Mouse (Mus musculus) lung, embryonic 16.5 days (tissue): ENCODE data around the gene Auts2. TPM values are rescaled to one million over a fixed set of nuclear protein-coding genes. Genes with fewer than 3 reads are reported as not detected.

Source experiments
- ATAC-seq: fragments of 200-750 bp; cut with Nextera tagmentation; 2 replicates; pipeline ENCODE4 v1.8.0; 2017; ENCODE audit warnings: low read depth, mild to moderate bottlenecking, moderate library complexity
- H3K27ac ChIP-seq: fragments of 300-500 bp; sonication (generic); 2 replicates; pipeline ENCODE4 v1.5.1; 2014; ENCODE audit warnings: mild to moderate bottlenecking, control low read depth, low read length
- H3K27me3 ChIP-seq: fragments of 300-500 bp; sonication (generic); 2 replicates; pipeline ENCODE4 v1.6.1; 2014; ENCODE audit warnings: low read depth, low read length, mixed read lengths; ENCODE audit not compliant: control insufficient read depth, insufficient read depth
- H3K36me3 ChIP-seq: fragments of 300-500 bp; sonication (generic); 2 replicates; pipeline ENCODE4 v1.6.1; 2014; ENCODE audit warnings: low read length; ENCODE audit not compliant: control insufficient read depth, insufficient read depth
- H3K4me1 ChIP-seq: fragments of 300-500 bp; sonication (generic); replicated peaks from 2 replicates; pipeline ENCODE4 v1.6.1; 2014; ENCODE audit warnings: low read length, mixed read lengths; ENCODE audit not compliant: control insufficient read depth, insufficient read depth
- H3K4me2 ChIP-seq: fragments of 300-500 bp; sonication (generic); 2 replicates; pipeline ENCODE4 v1.6.1; 2014; ENCODE audit warnings: low read depth, low read length, control low read depth
- H3K4me3 ChIP-seq: fragments of 300-500 bp; sonication (generic); 2 replicates; pipeline ENCODE4 v1.5.1; 2014; ENCODE audit warnings: mild to moderate bottlenecking, low read length, control low read depth
- H3K9ac ChIP-seq: fragments of 300-500 bp; sonication (generic); 2 replicates; pipeline ENCODE4 v1.6.1; 2014; ENCODE audit warnings: low read length, control low read depth
- H3K9me3 ChIP-seq: fragments of 300-500 bp; sonication (generic); 2 replicates; pipeline ENCODE4 v1.6.1; 2016; ENCODE audit warnings: low read length; ENCODE audit not compliant: control insufficient read depth
- WGBS: fragments of 180-500 bp; shearing (Covaris S2); extraction: QIAGEN DNeasy Blood & Tissue Kit; methylation state at CpG from one replicate; pipeline ENCODE4 v1.1.7; 2014; 5-methylcytosine and 5-hydroxymethylcytosine counted together
- polyA plus RNA-seq: library from polyadenylated mRNA; unstranded; fragments of >200 nt; fragmentation: Nextera tagmentation; extraction: Ambion mirVana; gene quantifications from 2 replicates; pipeline ENCODE4 v1.2.1, GENCODE M21; 2015

Gene Auts2
- polyA plus RNA-seq, 1 experiment from 2014 or later, result 12.3 TPM

DNA sequence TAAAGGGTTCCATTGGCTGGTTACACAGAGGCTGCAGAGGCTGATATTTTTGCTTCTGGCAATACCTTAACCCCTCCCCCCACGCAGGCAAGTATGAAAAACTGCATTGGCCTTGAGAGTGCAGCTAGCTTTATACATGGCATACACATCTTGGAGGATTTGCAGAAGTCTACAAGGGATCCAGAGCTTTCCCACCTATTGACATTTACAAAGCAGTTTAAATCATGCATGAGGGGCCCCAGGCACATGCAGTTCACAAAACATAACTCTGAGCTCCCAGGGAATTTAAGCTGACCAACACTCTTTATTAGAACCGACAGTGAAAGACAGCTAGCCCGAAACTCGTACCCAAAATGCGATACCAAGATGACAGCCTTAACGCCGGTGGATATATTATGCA is 888.9 kb downstream of the Auts2 start:
- Histone ChIP-seq H3K27me3 (no peaks in the 10 kb centered on the region), H3K4me3 (no peak overlapping the region), H3K27ac (no peak overlapping the region), H3K9me3 (no peaks in the 10 kb centered on the region), H3K36me3 (no peaks in the 10 kb centered on the region), H3K4me2 (no peak overlapping the region), H3K9ac (no peak overlapping the region), H3K4me1 (no peaks in the 10 kb centered on the region)
- ATAC-seq, result no peak
- 82% methylated on average over 7 of the region's 7 CpGs for WGBS

DNA sequence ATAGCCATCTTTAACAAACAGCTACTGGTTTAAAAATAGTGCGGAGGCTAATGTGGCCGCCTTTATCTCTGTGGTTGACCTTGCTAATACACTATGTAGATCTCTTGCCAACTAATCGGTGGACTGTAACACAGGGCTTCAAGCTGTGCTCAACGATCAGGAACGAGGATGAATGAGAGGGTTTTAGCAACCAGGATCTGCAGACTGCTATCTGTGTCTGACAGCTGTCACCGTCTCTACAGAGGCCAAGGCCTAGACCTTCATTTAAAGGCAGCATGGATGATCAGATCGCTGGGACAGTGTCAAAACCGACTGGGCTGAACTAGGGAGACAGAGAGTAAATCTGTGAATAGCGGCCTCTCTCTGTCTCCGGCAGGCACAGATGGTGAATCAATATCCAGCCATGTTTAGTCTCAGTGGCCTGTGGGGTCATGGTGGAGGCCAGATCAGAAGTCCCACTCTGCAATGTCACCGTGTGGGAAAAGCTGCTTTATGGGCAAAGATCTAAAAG is 892.7 kb downstream of the Auts2 start:
- ATAC-seq, result no peak
- no peaks in the 10 kb centered on the region for H3K27me3 ChIP-seq
- no peak overlapping the region for H3K9ac ChIP-seq
- 46% methylated on average over 11 of the region's 11 CpGs for WGBS
- H3K4me3 ChIP-seq, result no peak overlapping the region
- no peaks in the 10 kb centered on the region for H3K9me3 ChIP-seq
- no peaks in the 10 kb centered on the region for H3K36me3 ChIP-seq
- no peak overlapping the region for H3K4me2 ChIP-seq
- peaks cover 4% of the 10 kb centered on the region; the same call in 1 of the 2 replicates for H3K4me1 ChIP-seq
- no peak overlapping the region for H3K27ac ChIP-seq

DNA sequence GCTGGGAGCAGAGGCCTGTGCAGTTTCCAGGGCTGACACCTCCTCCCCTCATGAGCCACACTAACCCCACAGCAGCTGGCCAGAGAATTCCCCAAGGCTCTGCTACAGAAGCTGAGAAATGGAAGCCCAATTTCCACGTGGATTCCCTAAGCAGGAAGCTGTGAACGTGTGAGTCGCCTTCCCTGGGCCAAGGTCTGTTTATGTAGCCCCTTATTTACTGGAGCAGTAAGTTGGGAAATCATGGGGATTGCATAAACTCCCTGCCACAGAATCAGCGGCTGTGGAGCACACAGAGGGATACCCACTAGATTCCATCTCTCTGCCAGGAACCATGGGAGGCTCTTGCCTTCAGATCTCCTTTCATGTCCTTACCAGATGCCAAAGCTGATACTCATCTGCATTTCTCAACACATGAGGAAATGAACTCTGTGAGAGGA is 895.4 kb downstream of the Auts2 start:
- Histone ChIP-seq H3K27me3 (no peaks in the 10 kb centered on the region), H3K9me3 (no peaks in the 10 kb centered on the region), H3K9ac (no peak overlapping the region), H3K4me3 (no peak overlapping the region), H3K4me1 (peaks cover 4% of the 10 kb centered on the region; the same call in 1 of the 2 replicates), H3K36me3 (no peaks in the 10 kb centered on the region), H3K4me2 (no peak overlapping the region), H3K27ac (no peak overlapping the region)
- peak; percentile 85 for ATAC-seq
- 14% methylated on average over 4 of the region's 4 CpGs for WGBS

DNA sequence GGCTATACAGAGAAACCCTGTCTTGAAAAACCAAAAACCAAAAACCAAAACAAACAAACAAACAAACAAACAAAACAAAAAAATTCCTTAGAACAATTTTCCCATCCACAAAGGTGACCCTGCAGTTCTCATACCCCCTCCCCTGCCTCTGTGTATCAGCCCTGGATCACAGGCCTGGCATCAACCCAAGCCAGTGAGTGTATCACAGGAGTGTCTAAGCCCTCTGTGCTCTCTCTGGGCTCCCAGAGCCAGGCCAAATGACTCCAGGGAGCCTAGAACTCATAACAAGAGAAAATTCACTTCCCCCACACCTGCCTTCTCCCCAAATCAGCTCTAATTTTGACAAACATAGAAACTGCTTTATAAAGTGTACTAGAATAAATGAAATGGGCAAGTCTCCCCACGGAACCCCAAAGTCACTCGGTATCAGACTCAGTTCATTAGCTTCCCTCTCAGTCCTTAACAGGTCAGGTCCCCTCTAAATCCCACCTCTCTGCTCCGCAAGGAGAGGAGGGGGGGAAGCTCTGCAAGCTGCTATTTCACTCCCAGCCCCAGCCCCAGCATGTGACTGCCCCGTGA is 896.0 kb downstream of the Auts2 start:
- Histone ChIP-seq H3K27ac (no peak overlapping the region), H3K27me3 (no peaks in the 10 kb centered on the region), H3K4me3 (no peak overlapping the region), H3K36me3 (no peaks in the 10 kb centered on the region), H3K4me2 (no peak overlapping the region), H3K9ac (no peak overlapping the region), H3K4me1 (peaks cover 4% of the 10 kb centered on the region; the same call in 1 of the 2 replicates), H3K9me3 (no peaks in the 10 kb centered on the region)
- WGBS, result 49% methylated on average over 4 of the region's 4 CpGs
- no peak for ATAC-seq

DNA sequence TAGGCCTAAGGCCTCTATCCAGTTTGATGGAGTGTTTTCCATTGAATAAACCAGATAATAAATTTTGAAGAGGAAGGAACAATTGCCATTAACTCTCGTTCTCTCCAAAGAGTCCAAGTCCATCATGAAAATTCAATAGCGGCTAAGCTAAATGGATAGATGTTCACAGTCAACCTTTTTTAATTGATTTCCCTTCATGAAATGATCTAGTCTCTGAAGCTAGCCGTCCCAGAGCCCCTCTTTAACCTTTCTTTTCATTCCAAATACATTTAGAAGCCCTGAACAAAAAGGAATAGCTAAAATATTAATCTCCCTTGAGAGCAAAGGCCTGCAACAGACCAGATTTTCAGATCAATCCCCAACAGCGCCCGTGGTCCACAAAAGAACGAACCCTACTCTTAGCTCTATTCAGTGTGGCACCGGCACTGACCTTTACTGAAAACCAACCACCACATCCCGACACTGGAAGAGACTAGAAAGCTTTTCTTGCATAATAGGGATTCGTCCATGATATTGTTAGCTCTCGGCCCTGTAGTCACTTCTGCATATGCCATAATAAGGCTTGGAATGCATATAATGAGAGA is 896.9 kb downstream of the Auts2 start:
- Histone ChIP-seq H3K4me3 (no peak overlapping the region), H3K4me1 (peaks cover 4% of the 10 kb centered on the region; the same call in 1 of the 2 replicates), H3K27ac (no peak overlapping the region), H3K9ac (no peak overlapping the region), H3K4me2 (no peak overlapping the region), H3K9me3 (no peaks in the 10 kb centered on the region), H3K27me3 (no peaks in the 10 kb centered on the region), H3K36me3 (no peaks in the 10 kb centered on the region)
- WGBS, result 91% methylated on average over 10 of the region's 10 CpGs
- no peak for ATAC-seq

DNA sequence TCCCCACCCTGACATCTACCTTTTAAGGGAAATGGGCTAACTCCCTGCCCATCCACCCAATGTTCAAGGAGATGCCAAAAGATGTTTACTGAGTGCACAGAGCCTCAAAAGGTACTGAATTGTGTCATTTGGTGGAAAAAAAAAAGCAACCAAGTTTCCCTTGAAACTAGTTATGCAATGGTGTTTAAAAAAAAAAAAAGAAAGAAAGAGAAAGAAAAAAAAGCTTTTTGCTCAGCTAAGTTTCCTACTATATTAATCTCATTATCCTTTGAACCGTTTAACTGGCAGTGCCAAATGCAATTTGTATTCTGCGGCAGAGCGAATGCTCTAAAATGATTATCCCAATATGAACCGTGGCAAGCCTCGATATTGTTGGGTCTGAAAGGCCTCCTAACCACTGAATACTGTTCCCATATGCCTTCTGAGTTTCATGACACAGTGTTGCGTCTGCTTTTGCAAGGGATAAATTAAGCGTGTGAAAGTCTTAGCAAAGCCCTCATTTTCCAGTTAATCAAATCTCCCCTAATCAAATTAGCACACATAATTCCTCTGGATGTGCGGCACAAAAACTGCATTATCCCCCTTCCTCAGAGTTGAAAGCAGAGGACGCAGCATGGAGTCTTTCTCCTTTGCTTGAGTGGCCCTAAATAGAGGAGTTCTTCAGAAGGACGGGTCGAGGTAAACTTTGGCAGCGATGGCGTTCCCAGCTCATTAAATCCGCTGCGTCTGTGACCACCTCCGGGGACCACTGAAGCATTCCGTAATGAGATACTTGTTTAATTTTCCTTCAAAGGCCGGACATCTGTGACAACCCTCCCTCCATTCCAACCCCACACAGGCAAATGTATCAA is 897.6 kb downstream of the Auts2 start:
- peaks cover 4% of the 10 kb centered on the region; the same call in 1 of the 2 replicates for H3K4me1 ChIP-seq
- H3K4me2 ChIP-seq, result no peak overlapping the region
- H3K36me3 ChIP-seq, result no peaks in the 10 kb centered on the region
- H3K27me3 ChIP-seq, result no peaks in the 10 kb centered on the region
- no peaks in the 10 kb centered on the region for H3K9me3 ChIP-seq
- H3K9ac ChIP-seq, result no peak overlapping the region
- WGBS, result 73% methylated on average over 18 of the region's 18 CpGs
- H3K4me3 ChIP-seq, result no peak overlapping the region
- no peak for ATAC-seq
- H3K27ac ChIP-seq, result no peak overlapping the region

DNA sequence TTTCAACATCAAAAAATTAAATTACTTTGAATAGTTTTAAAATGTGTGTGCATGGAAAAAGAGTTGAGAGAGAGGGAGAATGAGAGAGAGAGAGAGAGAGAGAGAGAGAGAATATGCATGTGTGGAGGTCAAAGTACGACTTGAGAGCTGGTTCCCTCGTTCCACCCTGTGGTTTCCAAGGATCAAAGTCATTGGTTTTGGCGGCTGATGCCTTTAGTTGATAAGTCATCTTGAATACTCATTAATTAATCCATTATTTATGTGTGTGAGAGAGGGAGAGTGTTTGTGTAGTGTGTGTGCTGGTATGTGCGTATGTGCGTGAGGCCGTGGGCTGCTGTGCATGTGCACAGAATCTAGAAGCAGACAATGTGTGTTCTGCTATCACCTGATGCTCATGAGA is 898.8 kb downstream of the Auts2 start:
- Histone ChIP-seq H3K4me3 (no peak overlapping the region), H3K27ac (no peak overlapping the region), H3K9ac (no peak overlapping the region), H3K36me3 (no peaks in the 10 kb centered on the region), H3K27me3 (no peaks in the 10 kb centered on the region), H3K9me3 (no peaks in the 10 kb centered on the region), H3K4me1 (peaks cover 4% of the 10 kb centered on the region; the same call in 1 of the 2 replicates), H3K4me2 (no peak overlapping the region)
- WGBS, result 90% methylated on average over 6 of the region's 6 CpGs
- no peak for ATAC-seq

DNA sequence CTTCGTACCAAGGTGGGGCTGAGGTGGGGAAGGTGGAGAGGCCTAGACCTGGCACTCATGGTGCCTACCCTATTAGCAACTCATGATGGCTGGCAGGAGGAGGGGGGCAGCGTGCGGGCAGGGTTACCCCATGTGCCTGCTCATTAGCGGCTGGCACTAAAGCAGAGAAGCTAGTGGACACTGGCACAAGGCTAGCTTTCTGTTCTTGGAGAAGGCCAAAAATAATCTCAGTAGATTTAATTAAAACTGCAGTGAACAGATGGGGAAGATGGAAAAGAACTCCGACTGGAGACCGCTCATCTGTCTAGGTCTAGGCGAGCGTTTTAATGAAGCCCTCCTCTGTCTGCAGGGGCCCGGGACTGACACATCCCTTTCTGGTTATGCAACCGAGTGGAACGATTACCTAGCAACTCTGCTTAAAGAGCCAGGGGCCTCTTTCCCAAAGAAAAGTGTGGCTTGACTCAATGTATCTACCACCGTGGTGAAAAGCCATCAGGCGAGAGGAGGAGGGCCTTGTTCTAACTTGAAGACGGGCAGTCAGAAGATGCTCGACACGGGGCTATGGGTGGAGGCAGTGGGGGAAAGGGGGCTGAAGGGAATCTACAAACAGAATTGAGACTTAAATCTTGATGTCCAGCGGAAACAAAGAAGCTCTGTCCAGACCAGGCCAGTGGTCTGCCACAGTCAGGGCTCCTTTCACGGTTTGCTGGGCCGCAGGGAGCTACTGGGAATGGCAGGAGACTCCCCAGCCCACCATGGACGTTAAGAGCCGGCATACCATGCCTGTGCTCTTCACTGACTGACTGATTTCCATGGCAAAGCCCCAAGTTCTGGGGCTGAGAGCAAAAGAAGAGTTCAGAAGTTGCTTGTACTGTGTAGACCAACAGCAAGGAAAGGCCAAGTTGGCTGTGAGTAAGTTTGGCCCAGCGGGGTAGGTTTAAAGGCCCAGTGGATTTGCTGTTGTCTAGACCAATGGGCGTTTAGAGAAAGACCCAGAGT is 899.7 kb downstream of the Auts2 start:
- Histone ChIP-seq H3K4me1 (peaks cover 4% of the 10 kb centered on the region; the same call in 1 of the 2 replicates), H3K36me3 (no peaks in the 10 kb centered on the region), H3K27me3 (no peaks in the 10 kb centered on the region), H3K4me2 (no peak overlapping the region), H3K4me3 (no peak overlapping the region), H3K9ac (no peak overlapping the region), H3K27ac (no peak overlapping the region), H3K9me3 (no peaks in the 10 kb centered on the region)
- ATAC-seq, result no peak
- 82% methylated on average over 23 of the region's 23 CpGs for WGBS
